Mouse (Mus musculus) adrenal gland (tissue): ENCODE measurements around the gene Mettl23.
"Not testable (repeated sequence)": the region's sequence is repeated elsewhere in the genome, so short reads cannot be mapped to it uniquely, and the experiment has no call there.

Source experiments
- intact Hi-C: fragments of 180-260 bp; cut with DNase I; formaldehyde crosslinking; loops from one replicate; pipeline ENCODE4 v1.15.1; 2025

Mettl23 gene

DNA sequence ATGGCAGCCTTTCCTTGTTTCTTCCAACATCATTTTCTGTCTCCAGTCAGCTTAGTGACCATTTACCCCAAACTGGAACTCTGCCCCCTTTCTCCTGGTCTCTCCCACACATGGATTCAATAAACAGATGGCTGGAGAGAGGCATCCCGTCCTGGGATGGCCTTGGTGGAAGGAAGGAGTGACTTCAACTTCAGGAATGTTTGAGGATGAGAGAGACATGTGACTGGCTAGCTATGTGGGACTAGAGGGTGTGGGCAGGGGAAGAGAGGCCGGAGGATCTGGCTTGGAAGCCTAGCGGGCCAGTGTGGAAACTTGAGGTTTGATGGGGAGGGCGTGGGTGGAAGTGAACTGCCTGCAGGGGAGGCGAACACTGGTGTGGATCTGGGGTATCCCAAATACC is 26.3 kb upstream of the Mettl23 start:
- intact Hi-C loops: no loop called here

- intact Hi-C loops: no loop called here
Observed at GRCm38 (mm10) chr11:116817567-116817966, 25.5 kb upstream of the Mettl23 start.

DNA sequence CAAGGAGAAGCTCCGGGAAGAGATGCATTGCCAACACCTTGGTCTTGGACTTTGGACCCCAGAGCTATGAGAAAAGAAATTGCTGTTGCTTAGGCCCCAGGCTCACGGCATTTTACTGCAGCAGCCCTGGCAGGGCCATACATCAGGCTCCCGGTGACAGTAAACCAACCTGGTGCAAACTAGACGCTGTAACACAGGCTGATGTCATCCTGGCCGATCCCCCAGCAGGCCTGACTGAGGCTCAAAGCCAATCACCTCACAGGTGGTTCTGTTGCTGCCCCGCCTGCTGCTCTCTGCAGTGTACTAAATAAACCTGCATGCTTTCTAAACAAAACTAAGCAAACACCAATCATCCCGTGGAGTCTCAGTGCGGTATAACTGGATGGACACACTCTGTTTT is 24.4 kb upstream of the Mettl23 start:
- intact Hi-C loops: no loop called here

DNA sequence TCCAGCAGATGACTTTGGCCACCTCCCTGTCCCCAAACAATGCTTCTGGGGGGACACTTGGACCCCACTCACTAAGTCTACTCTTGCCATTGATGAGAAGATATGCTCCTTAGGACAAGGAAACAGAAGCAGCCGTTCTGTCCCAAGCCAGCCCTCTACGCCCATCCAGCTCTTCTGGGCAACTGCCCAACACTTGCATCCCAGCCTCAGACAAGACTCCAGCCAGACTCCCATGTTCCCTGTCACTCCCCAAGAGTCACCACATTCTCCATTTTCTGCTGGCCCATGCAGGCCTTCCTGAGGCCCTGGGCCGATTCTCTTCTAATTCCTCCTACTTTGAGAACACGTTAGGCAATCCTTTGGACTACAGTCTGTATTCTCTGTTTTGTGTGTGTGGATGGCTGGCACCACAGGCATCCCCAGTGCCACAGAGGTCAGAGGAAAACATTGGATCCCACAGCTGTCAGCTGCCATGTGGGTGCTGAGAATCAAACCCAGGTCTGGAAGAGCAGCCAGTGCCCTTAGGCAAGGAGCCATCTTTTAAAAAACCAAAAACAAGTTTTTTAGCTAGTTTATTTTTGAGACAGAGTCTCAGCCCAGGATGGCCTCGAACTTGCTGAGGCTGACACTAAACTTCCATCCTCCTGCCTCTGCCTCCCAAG is 23.0 kb upstream of the Mettl23 start:
- intact Hi-C loops: no loop called here

GRCm38 (mm10) chr11:116821057-116821940 is 21.8 kb upstream of the Mettl23 start:
- intact Hi-C loops: no loop called here

DNA sequence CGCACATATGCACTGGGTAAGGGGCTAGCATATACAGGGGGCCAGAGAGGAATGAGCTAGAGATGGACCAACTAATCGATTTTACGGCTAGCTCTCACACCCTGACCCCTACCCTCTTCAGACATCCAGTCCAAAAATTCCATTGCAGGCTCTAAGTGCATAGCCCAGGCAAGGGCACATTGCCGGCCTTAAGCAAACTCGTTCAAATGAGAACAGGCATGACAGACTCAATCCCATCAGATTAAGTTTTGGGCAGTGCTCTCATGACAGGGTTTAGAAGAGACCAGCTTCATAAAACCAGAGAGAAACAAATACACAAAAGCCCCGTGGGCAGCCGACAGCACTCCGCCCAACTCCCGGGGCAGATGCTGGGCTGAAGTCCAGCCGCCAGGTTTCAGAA is 20.9 kb upstream of the Mettl23 start:
- intact Hi-C loops: no loop called here

DNA sequence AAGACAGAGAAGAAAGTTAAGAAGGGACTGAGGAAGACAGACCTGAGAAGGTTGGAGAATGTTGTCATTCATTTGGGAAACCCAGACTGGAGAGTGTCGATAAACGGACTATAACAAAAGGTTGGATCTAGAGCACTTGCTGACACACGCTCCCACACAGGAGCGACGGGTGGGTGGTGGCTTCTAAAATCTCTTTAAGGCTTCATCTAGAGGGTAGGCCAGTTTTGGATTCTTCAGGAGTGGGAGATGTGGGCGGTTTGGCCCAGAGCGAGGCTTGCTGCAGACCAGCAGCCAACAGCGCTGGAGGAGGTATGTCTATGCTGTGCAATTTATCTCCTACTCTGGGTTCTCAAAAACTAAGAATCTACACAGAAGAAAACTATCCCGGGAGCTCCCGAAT is 20.5 kb upstream of the Mettl23 start:
- intact Hi-C loops: no loop called here

DNA sequence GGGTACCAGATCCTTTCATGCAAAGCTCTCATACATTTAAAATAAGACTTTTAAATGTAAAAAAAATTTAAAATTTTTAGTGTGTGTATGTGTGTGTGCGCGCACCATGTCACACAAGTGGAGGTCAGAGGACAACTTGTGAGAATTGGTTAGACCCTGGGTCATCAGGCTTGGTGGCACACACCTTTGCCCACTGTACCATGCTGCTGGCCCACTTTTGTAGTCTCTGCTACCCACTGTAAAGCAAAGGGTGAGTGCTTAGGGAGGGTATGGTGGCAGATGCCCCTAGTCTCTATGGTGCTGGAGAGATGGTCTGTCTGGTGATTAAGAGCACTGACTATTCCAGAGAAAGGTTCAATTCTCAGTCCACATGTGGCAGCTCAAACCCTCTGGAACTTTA is 19.8 kb upstream of the Mettl23 start:
- intact Hi-C loops: no loop called here

- intact Hi-C loops: not testable (repeated sequence)
Observed at GRCm38 (mm10) chr11:116823885-116824284, 19.2 kb upstream of the Mettl23 start.

DNA sequence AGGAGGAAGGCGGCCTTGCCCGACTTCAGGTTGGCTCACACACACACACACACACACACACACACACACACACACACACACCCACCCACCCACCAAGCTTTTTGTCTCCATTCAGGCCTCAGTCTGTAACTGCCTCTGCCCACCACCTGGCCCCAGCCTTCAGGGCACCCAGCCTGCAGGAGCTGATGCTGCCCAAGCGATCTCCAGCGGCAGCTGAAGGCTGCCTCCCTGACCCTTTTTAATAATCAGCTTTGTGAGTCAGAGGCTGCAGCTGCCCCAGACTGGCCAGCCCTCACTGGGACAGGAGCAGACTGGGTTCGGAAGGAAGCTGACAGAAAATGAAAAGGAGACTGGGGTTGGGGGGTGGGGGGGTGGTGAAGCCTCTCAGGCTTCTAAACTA is 17.8 kb upstream of the Mettl23 start:
- intact Hi-C loops: no loop called here

GRCm38 (mm10) chr11:116826550-116827504 is 16.3 kb upstream of the Mettl23 start:
- intact Hi-C loops: no loop called here

GRCm38 (mm10) chr11:116827534-116828165 is 15.4 kb upstream of the Mettl23 start, which contains the start of gene Mxra7:
Gene Mxra7 (minus strand): TSS chr11:116828046.
- intact Hi-C loops: no loop called here

GRCm38 (mm10) chr11:116832172-116832685 is 10.8 kb upstream of the Mettl23 start:
- intact Hi-C loops: no loop called here

GRCm38 (mm10) chr11:116834954-116835353 is 8.1 kb upstream of the Mettl23 start:
- intact Hi-C loops: no loop called here

DNA sequence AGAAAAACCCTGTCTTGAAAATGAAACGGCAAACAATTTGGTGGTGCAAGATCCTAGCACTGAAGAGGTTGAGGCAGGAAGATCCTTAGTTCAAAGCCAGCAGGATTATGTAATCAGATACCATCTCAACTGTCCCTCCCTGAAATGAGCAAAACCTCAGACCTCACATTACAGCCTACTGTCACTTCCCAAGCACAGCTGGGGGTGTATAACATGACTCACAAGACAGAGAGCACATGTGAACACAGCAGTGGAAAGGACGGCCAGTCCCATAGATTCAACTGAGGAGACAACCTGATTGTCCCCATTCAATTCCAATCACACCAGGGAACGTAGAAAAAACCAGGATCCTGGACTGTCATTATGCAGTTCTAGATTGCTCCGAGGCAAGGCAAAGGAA is 6.8 kb upstream of the Mettl23 start:
- intact Hi-C loops: no loop called here

DNA sequence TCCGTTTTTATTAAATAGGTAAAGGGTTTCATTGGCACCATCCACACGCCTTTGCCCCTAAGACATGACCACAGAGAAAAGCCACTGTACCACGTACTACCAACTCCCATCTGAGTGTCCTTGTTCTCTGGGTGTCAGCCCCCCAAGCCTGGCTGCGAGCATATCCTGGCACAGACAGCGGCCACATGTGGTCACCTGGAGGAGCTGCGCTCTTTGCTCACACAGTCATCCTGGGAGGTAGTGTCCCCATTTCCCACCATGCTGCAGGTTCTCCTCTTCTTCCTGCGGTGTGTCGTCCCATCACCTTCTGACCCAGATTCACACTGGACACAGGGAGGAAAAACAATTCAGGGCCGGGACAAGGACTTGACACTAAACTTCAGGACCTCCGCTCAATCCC is 5.6 kb upstream of the Mettl23 start:
- intact Hi-C loops: no loop called here

GRCm38 (mm10) chr11:116838936-116839335 is 4.1 kb upstream of the Mettl23 start:
- intact Hi-C loops: no loop called here

GRCm38 (mm10) chr11:116839601-116840000 is 3.5 kb upstream of the Mettl23 start:
- intact Hi-C loops: no loop called here

DNA sequence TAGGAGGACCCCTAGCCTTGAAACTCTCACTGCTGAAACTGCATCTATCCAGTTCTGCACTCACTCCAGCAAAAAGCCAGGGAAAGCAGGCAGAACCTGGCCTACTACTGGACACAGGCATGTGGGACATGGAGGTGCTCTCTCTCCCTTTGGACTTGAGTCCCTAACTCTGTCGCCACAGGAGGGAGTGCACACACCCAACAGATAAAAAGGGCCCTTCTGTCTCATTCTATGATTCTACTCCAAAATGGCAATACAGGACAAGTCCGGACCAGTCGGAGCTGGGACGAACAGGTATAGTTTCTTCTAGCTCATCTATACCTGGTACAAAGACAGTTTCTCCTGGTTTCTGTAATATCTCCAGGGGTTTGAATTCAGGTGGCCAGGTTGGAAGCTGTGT is 2.3 kb upstream of the Mettl23 start:
- intact Hi-C loops: no loop called here

DNA sequence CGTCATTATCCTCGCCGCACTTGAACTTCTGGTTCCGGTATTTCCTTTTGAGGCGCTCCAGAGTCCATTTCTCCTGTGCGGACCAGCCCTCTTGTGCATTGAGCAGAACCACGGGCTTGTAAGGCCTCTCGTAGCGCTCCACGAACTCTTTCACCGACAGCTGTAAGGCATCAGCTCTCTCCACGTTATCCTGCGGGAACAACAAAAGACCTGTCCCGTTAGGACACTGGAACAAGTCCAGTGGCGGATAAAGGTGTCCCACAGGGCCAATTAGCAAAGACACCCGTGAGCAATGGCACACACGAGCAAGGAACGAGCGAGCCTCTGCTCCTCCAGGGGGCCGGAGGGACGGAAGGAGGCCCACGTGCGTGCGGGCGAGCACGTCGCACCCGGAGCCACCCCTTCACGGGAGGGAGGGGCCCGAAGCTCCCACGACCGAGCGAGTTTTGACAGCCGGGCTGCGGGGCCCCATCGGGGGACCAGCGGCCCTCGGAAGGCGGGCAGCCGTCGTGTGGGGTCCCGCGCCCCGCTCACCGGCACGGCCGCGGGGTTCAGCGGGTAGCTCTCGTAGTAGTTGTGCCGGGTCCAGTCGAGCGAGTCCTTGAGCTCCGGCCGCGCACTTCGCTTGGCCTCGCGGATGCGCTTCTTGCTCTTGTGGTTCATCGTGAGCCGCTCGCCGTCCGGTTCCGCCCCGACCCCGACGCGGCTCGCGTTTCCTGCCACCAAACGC is 382 bp upstream of the Mettl23 start:
- intact Hi-C loops: no loop called here
